ENCODE assay signal across 8 mouse cellular contexts in the genomic region with DNA sequence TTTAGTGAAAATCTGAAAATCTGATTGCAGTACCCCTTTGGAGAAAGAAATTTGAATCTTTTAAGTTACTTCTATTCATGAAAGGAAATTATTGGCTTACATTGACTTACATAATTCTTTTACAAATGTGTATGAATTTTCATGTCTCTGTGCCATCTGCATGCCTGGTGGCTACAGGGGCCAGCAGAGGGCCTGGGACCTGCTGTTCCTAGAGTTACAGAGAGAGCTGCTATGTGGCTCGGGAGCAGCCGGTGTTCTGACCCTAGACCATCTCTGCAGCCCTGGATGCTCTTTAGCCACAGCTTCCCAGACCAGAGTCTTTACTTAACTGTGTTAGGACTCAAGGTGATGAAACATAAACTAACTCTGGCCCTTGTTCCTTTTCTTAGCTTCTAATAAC. TPM values are rescaled to one million over a fixed set of nuclear protein-coding genes. Genes with fewer than 3 reads are reported as not detected.
A peak's percentile ranks its signal among the peaks of the same experiment; 100 is the strongest.
DNase-seq lines count a peak whose midpoint lies in the region; ATAC-seq and TF ChIP-seq lines count a peak whose summit lies in the region.

No protein-coding gene starts in this region.

- H3K9ac ChIP-seq in forebrain, embryonic 16.5 days (replicated peaks; ENCODE audit: low read depth, low read length) = no peak overlapping the region
- H3K9ac ChIP-seq in kidney, postnatal 0 days (ENCODE audit: low read depth, low read length) = no peak overlapping the region
- peak overlapping the region; percentile 29; the same call in 1 of the 2 replicates for H3K9ac ChIP-seq in midbrain, embryonic 15.5 days

- H3K27me3 ChIP-seq in forebrain, embryonic 16.5 days (replicated peaks; ENCODE audit: control insufficient read depth, insufficient read depth, low read length) = no peaks in the 10 kb centered on the region
- H3K27me3 ChIP-seq in kidney, postnatal 0 days (ENCODE audit: insufficient read depth, low read length) = no peaks in the 10 kb centered on the region
- H3K27me3 ChIP-seq in midbrain, embryonic 15.5 days (replicated peaks) = no peaks in the 10 kb centered on the region

- peak overlapping the region; percentile 41 for H3K4me2 ChIP-seq in forebrain, embryonic 16.5 days (ENCODE audit: low read length)
- peak overlapping the region; percentile 79 for H3K4me2 ChIP-seq in kidney, postnatal 0 days (ENCODE audit: low read length)
- H3K4me2 ChIP-seq in midbrain, embryonic 15.5 days = peak overlapping the region; percentile 73

- H3K4me1 ChIP-seq in forebrain, embryonic 16.5 days (replicated peaks; ENCODE audit: control insufficient read depth, insufficient read depth, low read length) = peaks cover 20% of the 10 kb centered on the region
- peaks cover 3% of the 10 kb centered on the region for H3K4me1 ChIP-seq in kidney, postnatal 0 days (replicated peaks; ENCODE audit: insufficient read depth, low read length)
- peaks cover 25% of the 10 kb centered on the region for H3K4me1 ChIP-seq in midbrain, embryonic 15.5 days

- DNase-seq in lung, postnatal 14 days = peak; percentile 11
- DNase-seq in lung, adult 18-20 months = no peak
- peak; percentile 71 for DNase-seq in cerebellum, adult 9-10 months
- DNase-seq in kidney, postnatal 0 days (ENCODE audit: low spot score) = peak; percentile 46
- DNase-seq in right cerebral cortex, postnatal 25 days = no peak
- DNase-seq in gastrocnemius, adult 18-20 months (ENCODE audit: low spot score) = no peak

- no peaks in the 10 kb centered on the region for H3K36me3 ChIP-seq in forebrain, embryonic 16.5 days (ENCODE audit: control insufficient read depth, insufficient read depth)
- H3K36me3 ChIP-seq in kidney, postnatal 0 days (ENCODE audit: insufficient read depth, low read length) = no peaks in the 10 kb centered on the region
- H3K36me3 ChIP-seq in midbrain, embryonic 15.5 days (replicated peaks) = no peaks in the 10 kb centered on the region

- ATAC-seq in forebrain, embryonic 16.5 days = no peak
- ATAC-seq in kidney, postnatal 0 days (replicated peaks; ENCODE audit: low FRiP score, low read depth) = no peak
- no peak for ATAC-seq in midbrain, embryonic 15.5 days (replicated peaks)

- H3K4me3 ChIP-seq in forebrain, embryonic 16.5 days (replicated peaks; ENCODE audit: low read length) = peak overlapping the region; percentile 16; the same call in 1 of the 2 replicates
- H3K4me3 ChIP-seq in kidney, postnatal 0 days (replicated peaks; ENCODE audit: low read depth, low read length) = no peak overlapping the region
- peak overlapping the region; percentile 100; the same call in 1 of the 2 replicates for H3K4me3 ChIP-seq in midbrain, embryonic 15.5 days

- no peaks in the 10 kb centered on the region for H3K9me3 ChIP-seq in forebrain, embryonic 16.5 days (ENCODE audit: control insufficient read depth, low read length)
- no peaks in the 10 kb centered on the region for H3K9me3 ChIP-seq in kidney, postnatal 0 days (replicated peaks; ENCODE audit: low read length)
- H3K9me3 ChIP-seq in midbrain, embryonic 15.5 days = no peaks in the 10 kb centered on the region

- no peak overlapping the region for H3K27ac ChIP-seq in forebrain, embryonic 16.5 days (ENCODE audit: low read length)
- no peak overlapping the region for H3K27ac ChIP-seq in kidney, postnatal 0 days
- H3K27ac ChIP-seq in midbrain, embryonic 15.5 days = no peak overlapping the region

- TF ChIP-seq CTCF in kidney, postnatal 0 days (IDR thresholded peaks at IDR 0.05; ENCODE audit: low read depth) = peak; percentile 41; the same call in 1 of the 2 replicates

- WGBS in forebrain, embryonic 16.5 days = 10% methylated on average over 2 of the region's 2 CpGs
- 22% methylated on average over 2 of the region's 2 CpGs for WGBS in kidney, postnatal 0 days
- 15% methylated on average over 2 of the region's 2 CpGs for WGBS in midbrain, embryonic 15.5 days

RNA-seq across cellular contexts. Expression of gene Smap1, which starts 1.8 kb away (rescaled TPM):
- polyA plus RNA-seq in forebrain, embryonic 16.5 days (2015; fragmentation: Nextera tagmentation; extraction: Ambion mirVana) = 85.7 and 86.3 TPM in 2 replicates
- 50.4 and 53.1 TPM in 2 replicates for polyA plus RNA-seq in kidney, postnatal 0 days (2015; fragmentation: Nextera tagmentation; extraction: Ambion mirVana)
- polyA plus RNA-seq in midbrain, embryonic 15.5 days (2015; fragmentation: Nextera tagmentation; extraction: Ambion mirVana) = 127 and 131 TPM in 2 replicates
- 10 to 100 TPM; 26.1 to 28.5 TPM for total RNA-seq in gastrocnemius, adult 18-20 months (2021)

Comparison
In these comparisons a context has a peak if more than half of its experiments do, and no peak if none do; other contexts are left out.
1. DNase-seq: peak in lung, postnatal 14 days (single experiment), cerebellum, adult 9-10 months (single experiment) and kidney, postnatal 0 days (single experiment); none in lung, adult 18-20 months (0 of 2), right cerebral cortex, postnatal 25 days (single experiment) and gastrocnemius, adult 18-20 months (single experiment).
2. Peak in every context shown above with its lines, with median percentiles within 50 percentile points of each other: H3K4me2 ChIP-seq.